Mouse (Mus musculus): Measurements from ENCODE around the gene BC055324.

- no peak for TF ChIP-seq USF1 (IDR thresholded peaks at IDR 0.05; ENCODE audit: low read depth)
- no peak for TF ChIP-seq POLR2A (IDR thresholded peaks at IDR 0.05; ENCODE audit: insufficient read length, low read depth)
- no peak for TF ChIP-seq MYOG (IDR thresholded peaks at IDR 0.05; ENCODE audit: control insufficient read depth in 1 of 3, insufficient read depth in 1 of 3, insufficient read length in 2 of 3, low read depth in 2 of 3)
- no peak for TF ChIP-seq E2F4 (IDR thresholded peaks at IDR 0.05; ENCODE audit: insufficient read depth)
Measured at GRCm38 (mm10) chr1:163928846-163929245, 65.8 kb downstream of the BC055324 start, which contains the start of gene Scyl3.

All from myocyte (in vitro differentiated cells).